Mouse (Mus musculus): ENCODE data around the gene Lyrm7.

The Lyrm7 gene

DNA sequence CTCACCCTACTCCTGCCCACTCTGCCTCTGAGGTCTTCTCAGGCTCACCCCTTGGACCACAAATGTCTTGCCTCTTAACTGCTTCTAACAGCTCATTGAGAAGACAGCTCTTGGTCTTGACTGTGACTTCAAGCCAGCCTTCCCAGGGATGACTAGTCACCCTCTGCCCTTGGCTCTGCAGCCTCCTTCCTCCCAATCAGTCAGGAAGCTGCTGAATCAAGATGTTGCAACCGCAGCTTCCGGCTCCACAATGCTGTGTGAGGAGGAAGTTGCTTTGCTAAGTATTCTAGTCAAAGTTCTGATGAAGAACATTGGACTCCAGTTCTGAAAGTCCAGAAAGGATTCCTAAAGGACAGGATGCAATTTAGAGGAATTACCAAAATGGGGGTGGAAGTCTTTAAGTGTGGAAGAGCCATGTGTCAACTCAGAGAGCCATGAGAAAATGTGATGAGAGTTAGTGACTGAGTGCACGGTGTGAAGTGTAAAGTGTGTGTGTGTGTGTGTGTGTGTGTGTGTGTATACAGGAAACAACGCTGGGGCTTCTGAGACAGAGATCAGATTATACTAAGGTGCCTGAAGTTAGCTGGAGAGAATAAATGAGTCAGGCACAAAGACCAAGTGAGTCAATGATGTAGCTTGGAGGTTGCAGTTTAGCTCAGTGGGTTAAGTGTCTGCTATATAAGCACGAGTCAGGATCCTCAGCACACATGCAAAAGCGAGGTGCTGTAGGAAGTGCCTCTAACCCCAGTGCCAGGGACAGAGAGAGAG lies 58.7 kb downstream of the Lyrm7 start:
- peak; percentile 91 for DNase-seq (ENCODE audit: low spot score)

DNA sequence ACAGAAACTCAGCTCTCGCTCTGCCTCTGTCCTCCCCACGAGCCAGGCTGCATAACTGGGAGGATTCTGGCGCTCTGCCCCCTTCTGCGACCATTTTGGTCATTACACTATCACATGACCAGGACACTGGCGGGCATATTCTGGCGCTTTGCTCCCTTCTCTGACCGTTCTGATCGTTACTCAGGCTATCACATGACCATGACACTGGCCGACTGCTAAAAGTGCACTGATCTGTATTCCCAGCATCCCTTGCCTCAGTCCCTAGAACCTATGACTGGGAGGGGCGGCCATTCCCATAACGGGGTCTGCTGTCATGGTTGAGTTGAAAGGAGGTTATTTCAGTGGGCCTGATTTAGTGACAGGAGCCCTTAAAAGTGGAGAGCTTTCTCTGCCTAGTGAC lies 64.2 kb downstream of the Lyrm7 start:
- DNase-seq (ENCODE audit: low spot score): no peak

DNA sequence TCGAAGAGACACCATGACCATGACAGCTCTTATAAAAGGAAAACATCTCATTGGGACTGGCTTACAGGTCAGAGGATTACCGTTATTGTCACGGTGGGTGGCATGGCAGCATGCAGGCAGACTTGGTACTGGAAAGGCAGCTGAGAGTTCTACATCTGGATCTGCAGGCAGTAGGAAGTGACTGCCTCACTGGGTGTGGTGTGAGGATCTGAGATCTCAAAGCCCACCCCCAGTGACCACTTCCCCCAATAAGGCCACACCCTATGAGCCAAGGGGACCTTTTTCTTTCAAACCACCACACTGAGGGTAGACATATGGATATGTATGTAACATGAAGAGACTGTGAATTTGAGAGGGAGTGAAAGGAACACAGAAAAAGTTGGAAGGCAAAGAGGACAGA lies 66.0 kb downstream of the Lyrm7 start:
- DNase-seq (ENCODE audit: low spot score): no peak

DNA sequence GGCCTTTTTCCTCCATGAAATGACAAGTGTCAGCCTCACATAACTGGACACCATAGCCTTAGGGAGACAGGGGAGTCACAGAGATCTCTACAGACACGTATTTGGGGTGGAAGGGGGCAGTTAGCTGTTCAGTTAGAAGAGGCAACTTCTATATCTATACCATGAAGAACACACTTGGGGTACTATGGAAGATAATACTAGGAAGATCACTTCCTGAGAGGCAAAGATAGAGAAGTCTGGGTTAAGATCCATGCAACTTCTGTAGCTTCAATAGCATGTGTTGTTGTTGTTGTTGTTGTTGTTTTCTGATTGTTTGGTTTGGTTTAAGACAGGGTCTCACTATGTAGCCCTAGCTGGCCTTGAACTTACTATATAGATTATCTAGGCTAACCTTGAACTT lies 67.5 kb downstream of the Lyrm7 start:
- no peak for DNase-seq (ENCODE audit: low spot score)

DNA sequence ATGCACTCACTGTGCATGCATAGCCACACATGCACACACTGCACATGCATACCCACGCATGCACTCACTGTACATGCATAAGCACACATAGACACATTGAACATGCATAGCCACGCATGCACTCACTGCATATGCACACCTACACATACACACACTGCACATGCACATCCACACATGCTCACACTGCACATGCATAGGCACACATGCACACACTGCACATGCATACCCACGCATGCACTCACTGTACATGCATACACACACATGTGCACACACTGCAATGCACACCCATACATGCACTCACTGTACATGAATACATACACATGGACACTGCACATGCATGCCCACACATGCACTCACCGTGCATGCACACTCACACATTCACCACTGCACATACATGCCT lies 69.3 kb downstream of the Lyrm7 start:
- no peak for DNase-seq (ENCODE audit: low spot score)

DNA sequence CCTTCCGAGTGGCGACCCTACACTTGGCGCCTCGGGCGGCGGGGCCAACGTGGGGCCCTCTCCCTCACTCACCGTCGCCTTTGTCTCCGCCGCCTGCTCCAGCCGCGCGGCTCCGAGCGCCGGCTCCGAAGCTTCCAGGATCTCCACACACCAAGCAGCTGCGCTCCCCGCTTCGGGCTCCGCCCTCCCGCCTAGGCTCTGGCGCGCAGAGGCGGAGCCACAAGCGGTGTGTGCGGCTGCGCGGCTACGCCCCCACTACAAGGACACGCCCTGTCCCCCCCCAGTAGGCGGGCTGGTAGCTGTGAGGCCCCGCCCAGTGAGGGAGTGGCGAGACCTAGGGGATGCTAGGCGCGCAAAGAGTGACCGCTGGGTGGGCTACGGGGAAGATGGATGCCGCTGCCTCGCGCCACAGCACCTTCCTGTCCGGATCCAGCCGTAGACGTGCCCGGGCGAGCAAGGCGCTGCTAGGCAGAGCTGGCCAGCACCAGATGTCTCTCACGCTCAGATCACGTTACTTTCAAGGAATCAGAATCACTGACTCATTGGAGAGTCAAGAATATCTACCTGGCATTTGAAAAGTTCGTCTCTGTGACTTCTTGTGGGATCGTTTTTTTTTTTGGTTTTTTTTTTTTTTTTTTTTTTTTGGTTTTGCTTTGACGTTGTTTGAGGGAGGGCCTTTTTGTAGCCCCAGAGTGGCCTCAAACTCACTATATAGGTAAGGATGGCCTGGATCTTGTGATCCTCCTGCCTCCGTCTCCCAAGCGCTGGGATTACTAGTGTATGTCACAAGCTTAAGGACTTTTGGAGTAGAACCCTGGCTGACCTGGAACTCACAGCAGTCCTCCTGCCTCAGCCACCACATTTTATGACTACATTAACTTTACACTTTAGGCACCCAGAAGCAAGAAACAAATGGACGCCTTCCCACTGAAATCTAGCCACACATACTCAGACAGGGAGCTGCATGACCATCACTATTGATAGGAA lies 72.9 kb downstream of the Lyrm7 start, which contains the start of gene Cdc42se2:
Gene Cdc42se2 (minus strand): TSS at position 188 of the 987 bp plus-strand sequence.
- DNase-seq (ENCODE audit: low spot score): peak; percentile 95

DNA sequence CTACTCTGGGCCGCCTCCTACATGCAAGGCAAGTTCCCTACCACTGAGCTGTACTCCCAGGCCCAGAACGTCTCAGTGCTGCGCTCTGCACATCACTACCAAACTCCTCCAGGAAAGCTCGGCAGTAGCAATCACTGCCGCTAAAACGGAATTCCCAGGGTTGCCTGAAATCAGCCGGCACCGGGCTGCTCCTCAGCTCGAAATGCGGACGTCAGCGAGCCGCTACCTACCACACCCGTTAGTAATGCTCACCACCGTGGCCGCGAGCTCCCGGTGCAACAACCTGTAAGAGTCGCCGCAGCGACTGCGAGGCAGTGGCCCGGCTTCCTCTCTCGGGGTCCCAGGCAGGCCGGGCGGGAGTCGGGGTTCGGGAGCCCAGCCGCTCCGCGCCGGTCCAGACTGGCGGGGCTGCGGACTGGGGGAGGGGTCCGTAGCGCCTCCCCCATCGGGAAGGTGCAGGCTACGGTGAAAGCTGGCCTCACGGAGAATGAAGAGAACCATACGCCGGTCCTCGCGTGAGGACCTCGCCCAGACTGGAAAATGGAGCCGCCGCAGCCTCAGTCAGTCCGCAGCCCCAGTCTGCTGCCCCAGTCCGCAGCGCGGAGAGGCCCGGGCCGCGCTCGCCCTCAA lies 73.7 kb downstream of the Lyrm7 start:
- DNase-seq (ENCODE audit: low spot score): peak; percentile 62

DNA sequence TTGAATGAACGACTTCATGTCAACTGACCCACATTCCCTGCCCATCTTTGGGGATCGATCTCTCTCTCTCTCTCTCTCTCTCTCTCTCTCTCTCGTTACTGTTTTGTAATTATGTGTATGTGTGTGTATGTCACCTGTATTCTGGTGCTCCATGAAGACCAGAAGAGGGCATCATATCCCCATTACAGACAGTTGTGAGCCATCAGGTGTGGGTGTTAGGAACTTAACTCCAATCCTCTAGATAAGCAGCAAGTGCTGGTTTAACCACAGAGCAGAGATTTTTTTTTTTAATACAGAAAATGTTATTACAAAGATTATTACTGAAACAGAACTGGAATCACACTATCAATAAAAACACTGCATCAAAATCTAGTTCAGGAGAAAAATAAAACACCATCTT lies 75.2 kb downstream of the Lyrm7 start:
- no peak for DNase-seq (ENCODE audit: low spot score)

DNA sequence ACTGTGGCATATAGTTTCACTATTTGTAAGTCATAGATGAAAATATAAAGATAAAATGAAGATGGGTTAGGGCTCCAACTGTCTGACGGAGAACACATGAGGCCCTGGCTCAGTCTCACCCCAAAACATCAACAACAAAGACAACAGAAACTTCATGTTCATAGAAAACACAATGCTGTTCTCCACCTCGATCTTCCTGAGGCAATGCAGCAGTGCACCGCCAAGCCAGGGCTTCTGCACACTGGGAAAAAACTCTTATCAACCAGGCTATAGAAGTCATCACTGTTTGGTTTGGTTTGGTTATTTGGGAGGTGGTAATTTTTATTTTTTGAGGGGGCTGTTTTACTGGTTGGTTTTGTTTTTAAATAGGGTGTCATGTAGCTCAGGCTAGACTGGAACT lies 76.3 kb downstream of the Lyrm7 start:
- DNase-seq (ENCODE audit: low spot score): no peak

DNA sequence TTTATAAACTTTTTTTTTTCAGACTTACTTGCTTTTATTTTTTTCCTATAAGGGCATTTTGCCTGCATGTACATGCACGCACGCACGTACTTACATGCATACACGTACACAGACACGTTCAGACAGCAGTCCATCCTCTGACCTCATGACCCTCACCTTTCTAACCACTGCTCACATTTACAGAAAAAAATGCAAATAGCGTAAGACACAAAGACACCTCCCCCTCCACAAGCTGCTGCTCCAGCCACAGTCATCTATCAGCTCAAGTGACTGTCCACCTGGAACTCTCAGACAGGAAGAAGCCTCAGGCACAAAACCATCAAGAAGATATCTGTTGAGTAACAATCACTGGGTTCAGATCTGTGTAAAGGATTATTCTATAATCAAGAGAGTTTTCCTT lies 78.5 kb downstream of the Lyrm7 start:
- DNase-seq (ENCODE audit: low spot score): no peak

DNA sequence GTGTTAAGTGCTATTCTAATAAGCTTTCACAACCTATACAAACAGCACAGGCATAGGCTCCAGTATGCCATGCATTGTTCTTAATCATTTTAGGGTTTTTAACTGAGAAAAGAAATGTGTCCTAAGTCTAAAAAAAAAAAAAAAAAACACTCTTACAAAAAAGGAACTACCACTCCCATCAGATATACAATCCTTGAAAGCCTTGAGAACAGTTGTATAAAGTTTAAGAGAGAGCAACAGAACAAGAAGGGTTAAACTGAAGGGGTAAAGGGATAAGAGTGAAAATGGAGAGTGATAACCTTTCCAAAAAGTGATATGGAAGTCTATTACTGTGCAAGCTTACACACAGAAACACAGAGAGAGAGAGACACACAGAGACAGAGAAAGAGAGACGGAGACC lies 80.8 kb downstream of the Lyrm7 start:
- DNase-seq (ENCODE audit: low spot score): no peak

DNA sequence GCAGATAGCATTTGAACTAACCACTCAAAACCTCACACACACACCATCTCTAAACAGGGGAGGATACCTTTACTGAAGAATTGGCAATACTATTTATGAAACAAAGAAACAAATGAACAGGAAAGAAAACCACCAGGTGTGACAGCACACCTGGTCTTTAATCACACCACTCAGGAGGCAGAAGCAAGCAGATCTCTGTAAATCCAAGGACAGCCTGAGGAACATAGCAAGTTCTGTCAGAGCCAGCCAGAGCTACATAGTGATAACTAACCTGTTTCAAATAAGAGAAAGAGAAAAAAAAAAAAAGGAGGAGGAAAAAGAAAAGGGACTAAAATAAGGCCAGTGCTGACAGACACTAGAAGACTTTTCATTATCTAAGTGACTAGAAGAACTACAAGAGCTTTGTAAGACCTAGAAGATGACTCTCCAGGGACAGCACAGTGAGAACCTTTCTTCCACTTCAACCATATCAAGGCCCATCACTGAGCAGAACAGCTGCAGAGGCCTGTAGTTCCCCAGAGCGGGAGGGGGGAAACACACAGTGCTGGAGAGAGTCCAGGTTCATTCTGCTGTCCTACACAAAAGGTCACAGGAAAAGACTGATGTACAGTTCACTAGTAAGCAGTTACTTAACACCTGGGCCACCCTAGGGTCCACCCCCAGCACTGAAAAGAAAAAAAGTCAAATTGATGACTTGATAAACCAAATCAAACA lies 82.4 kb downstream of the Lyrm7 start:
- DNase-seq (ENCODE audit: low spot score): no peak

DNA sequence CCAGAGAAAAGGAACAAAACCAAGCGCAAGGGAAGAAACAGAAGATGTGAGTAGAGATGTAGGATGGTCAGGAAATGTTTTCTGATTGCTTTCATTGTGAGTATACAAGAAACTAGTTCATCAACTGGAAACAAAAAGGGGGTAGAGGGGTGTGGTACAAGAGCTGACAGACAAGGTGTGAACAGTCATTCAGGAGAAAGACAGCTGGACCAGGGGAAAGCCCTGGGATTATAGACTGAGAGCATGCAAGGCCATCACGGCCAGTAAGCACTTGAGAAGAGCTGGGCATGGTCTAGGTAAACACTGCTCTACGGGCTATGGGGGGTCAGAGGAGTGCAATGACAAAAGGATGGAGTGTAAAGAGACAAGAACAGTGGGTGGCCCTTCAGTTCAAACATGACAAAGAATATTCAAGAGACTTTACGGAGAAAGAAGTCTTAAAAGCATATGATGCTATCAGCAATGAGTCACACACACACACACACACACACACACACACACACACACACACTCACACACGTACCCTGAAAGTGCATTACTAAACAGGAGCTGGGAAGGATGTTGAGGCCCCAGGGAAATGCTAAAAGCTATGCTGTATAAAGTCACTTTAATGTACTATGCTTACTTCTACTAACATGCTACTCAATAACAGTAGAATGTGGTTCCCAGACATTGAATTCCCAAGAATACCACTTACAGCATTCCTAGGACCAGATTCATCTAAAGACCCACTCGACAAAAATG lies 83.2 kb downstream of the Lyrm7 start:
- DNase-seq (ENCODE audit: low spot score): no peak

Measured in T-cell, adult 2 months (primary cell).